Mouse (Mus musculus) olfactory bulb, adult 2 months (tissue): Measurements from ENCODE around the gene Rasl12.

Source experiments
- CTCF ChIP-seq: fragments of 200-500 bp; IDR thresholded peaks from 2 replicates; pipeline ENCODE4 v1.5.1; 2012; ENCODE audit warnings: low read depth, mild to moderate bottlenecking, low read length, moderate library complexity; ENCODE audit not compliant: insufficient read depth
- POLR2A ChIP-seq: fragments of 200-500 bp; IDR thresholded peaks from 2 replicates; pipeline ENCODE4 v1.6.1; 2012; ENCODE audit warnings: mild to moderate bottlenecking, low read depth, low read length, moderate library complexity; ENCODE audit not compliant: insufficient read depth

GRCm38 (mm10) chr9:65408871-65409295 is 10.6 kb downstream of the Rasl12 start:
- no peak for TF ChIP-seq CTCF
- no peak for TF ChIP-seq POLR2A
